Mouse (Mus musculus) forebrain, embryonic 16.5 days (tissue): ENCODE measurements around the gene Grk4. TPM values are rescaled to one million over a fixed set of nuclear protein-coding genes. Genes with fewer than 3 reads are reported as not detected.
A peak's percentile ranks its signal among the peaks of the same experiment; 100 is the strongest.

Experiments
- ATAC-seq: fragments of 200-750 bp; cut with Nextera tagmentation; 2 replicates; pipeline ENCODE4 v1.8.0; 2017; ENCODE audit warnings: mild to moderate bottlenecking, moderate library complexity
- H3K27ac ChIP-seq: fragments of 300-500 bp; sonication (generic); 2 replicates; pipeline ENCODE4 v1.5.1; 2014; ENCODE audit warnings: low read length, control low read depth
- H3K27me3 ChIP-seq: fragments of 300-500 bp; sonication (generic); replicated peaks from 2 replicates; pipeline ENCODE4 v1.6.1; 2014; ENCODE audit warnings: low read length; ENCODE audit not compliant: control insufficient read depth, insufficient read depth
- H3K36me3 ChIP-seq: fragments of 300-500 bp; sonication (generic); 2 replicates; pipeline ENCODE4 v1.6.1; 2014; ENCODE audit not compliant: control insufficient read depth, insufficient read depth
- H3K4me1 ChIP-seq: fragments of 300-500 bp; sonication (generic); replicated peaks from 2 replicates; pipeline ENCODE4 v1.6.1; 2014; ENCODE audit warnings: low read length; ENCODE audit not compliant: control insufficient read depth, insufficient read depth
- H3K4me2 ChIP-seq: fragments of 300-500 bp; sonication (generic); 2 replicates; pipeline ENCODE4 v1.6.1; 2014; ENCODE audit warnings: mild to moderate bottlenecking, low read length, control low read depth
- H3K4me3 ChIP-seq: fragments of 300-500 bp; sonication (generic); replicated peaks from 2 replicates; pipeline ENCODE4 v1.5.1; 2014; ENCODE audit warnings: mild to moderate bottlenecking, low read length, control low read depth
- H3K9ac ChIP-seq: fragments of 300-500 bp; sonication (generic); replicated peaks from 2 replicates; pipeline ENCODE4 v1.6.1; 2014; ENCODE audit warnings: low read depth, low read length, control low read depth
- H3K9me3 ChIP-seq: fragments of 300-500 bp; sonication (generic); 2 replicates; pipeline ENCODE4 v1.6.1; 2016; ENCODE audit warnings: low read length; ENCODE audit not compliant: control insufficient read depth
- WGBS: fragments of 180-500 bp; shearing (Covaris S2); extraction: QIAGEN DNeasy Blood & Tissue Kit; methylation state at CpG from one replicate; pipeline ENCODE4 v1.1.7; 2014; 5-methylcytosine and 5-hydroxymethylcytosine counted together
- polyA plus RNA-seq: library from polyadenylated mRNA; unstranded; fragments of >200 nt; fragmentation: Nextera tagmentation; extraction: Ambion mirVana; gene quantifications from 2 replicates; pipeline ENCODE4 v1.2.1, GENCODE M21; 2015

Gene Grk4
- polyA plus RNA-seq: 1.4 and 2.4 TPM in 2 replicates

- ATAC-seq: peak; percentile 100
- Histone ChIP-seq H3K4me2 (peak within 1 kb of the TSS; percentile 79), H3K27me3 (no peaks in the 10 kb centered on the region), H3K4me3 (peak within 1 kb of the TSS; percentile 76), H3K36me3 (peaks cover 16% of the 10 kb centered on the region), H3K9ac (peak within 1 kb of the TSS; percentile 73), H3K4me1 (peaks cover 14% of the 10 kb centered on the region), H3K9me3 (no peaks in the 10 kb centered on the region), H3K27ac (peak within 1 kb of the TSS; percentile 84)
- WGBS: under 1% methylated on average over 60 of the region's 60 CpGs
Measured at GRCm38 (mm10) chr5:34659686-34660590, at the start of gene Grk4, which contains the start of gene Nop14. TSS of gene Grk4 (plus strand) at chr5:34660379. TSS of gene Nop14 (minus strand) at chr5:34660148.

GRCm38 (mm10) chr5:34632996-34633395 is 27.2 kb upstream of the Grk4 start:
- Histone ChIP-seq H3K4me2 (no peak overlapping the region), H3K4me1 (peaks cover 14% of the 10 kb centered on the region), H3K36me3 (peaks cover 22% of the 10 kb centered on the region), H3K27ac (no peak overlapping the region), H3K27me3 (no peaks in the 10 kb centered on the region), H3K9me3 (no peaks in the 10 kb centered on the region), H3K9ac (no peak overlapping the region), H3K4me3 (no peak overlapping the region)
- WGBS: 90% methylated on average over 2 of the region's 2 CpGs
- no peak for ATAC-seq

GRCm38 (mm10) chr5:34633641-34634040 is 26.5 kb upstream of the Grk4 start:
- no peak overlapping the region for H3K4me2 ChIP-seq
- H3K4me1 ChIP-seq: peaks cover 14% of the 10 kb centered on the region
- no peaks in the 10 kb centered on the region for H3K27me3 ChIP-seq
- no peak overlapping the region for H3K4me3 ChIP-seq
- 78% methylated on average over 4 of the region's 4 CpGs for WGBS
- H3K9me3 ChIP-seq: no peaks in the 10 kb centered on the region
- ATAC-seq: no peak
- no peak overlapping the region for H3K9ac ChIP-seq
- H3K27ac ChIP-seq: no peak overlapping the region
- H3K36me3 ChIP-seq: peaks cover 28% of the 10 kb centered on the region

- no peak overlapping the region for H3K4me2 ChIP-seq
- no peak overlapping the region for H3K9ac ChIP-seq
Measured at GRCm38 (mm10) chr5:34634746-34635400, 25.3 kb upstream of the Grk4 start.

GRCm38 (mm10) chr5:34635665-34636192 is 24.4 kb upstream of the Grk4 start:
- no peak overlapping the region for H3K27ac ChIP-seq

More at GRCm38 (mm10) chr5:34634746-34635400, 25.3 kb upstream of the Grk4 start:
- WGBS: 92% methylated on average over 13 of the region's 13 CpGs
- Histone ChIP-seq H3K9me3 (no peaks in the 10 kb centered on the region), H3K27ac (no peak overlapping the region), H3K4me1 (peaks cover 14% of the 10 kb centered on the region), H3K27me3 (no peaks in the 10 kb centered on the region), H3K36me3 (peaks cover 30% of the 10 kb centered on the region), H3K4me3 (no peak overlapping the region)
- no peak for ATAC-seq

GRCm38 (mm10) chr5:34636481-34637287 is 23.5 kb upstream of the Grk4 start, which contains the start of gene Mfsd10:
TSS of gene Mfsd10 (minus strand) at chr5:34637212.
- no peaks in the 10 kb centered on the region for H3K27me3 ChIP-seq
- peaks cover 14% of the 10 kb centered on the region for H3K4me1 ChIP-seq
- peaks cover 24% of the 10 kb centered on the region for H3K36me3 ChIP-seq
- peak within 1 kb of the TSS; percentile 68 for H3K4me3 ChIP-seq
- WGBS: under 1% methylated on average over 48 of the region's 48 CpGs
- peak within 1 kb of the TSS; percentile 81 for H3K9ac ChIP-seq
- H3K27ac ChIP-seq: peak within 1 kb of the TSS; percentile 86
- H3K4me2 ChIP-seq: peak within 1 kb of the TSS; percentile 78
- ATAC-seq: peak; percentile 95
- no peaks in the 10 kb centered on the region for H3K9me3 ChIP-seq

More at GRCm38 (mm10) chr5:34635665-34636192, 24.4 kb upstream of the Grk4 start:
- H3K27me3 ChIP-seq: no peaks in the 10 kb centered on the region
- peaks cover 14% of the 10 kb centered on the region for H3K4me1 ChIP-seq
- H3K9me3 ChIP-seq: no peaks in the 10 kb centered on the region
- 60% methylated on average over 10 of the region's 10 CpGs for WGBS
- peaks cover 30% of the 10 kb centered on the region for H3K36me3 ChIP-seq
- H3K4me2 ChIP-seq: peak overlapping the region; percentile 78
- H3K9ac ChIP-seq: peak overlapping the region; percentile 81; the same call in 1 of the 2 replicates
- ATAC-seq: no peak
- H3K4me3 ChIP-seq: peak overlapping the region; percentile 68

- 82% methylated on average over 7 of the region's 7 CpGs for WGBS
- Histone ChIP-seq H3K27me3 (no peaks in the 10 kb centered on the region), H3K4me2 (no peak overlapping the region), H3K9ac (no peak overlapping the region), H3K9me3 (no peaks in the 10 kb centered on the region), H3K4me3 (no peak overlapping the region), H3K27ac (no peak overlapping the region), H3K36me3 (peaks cover 22% of the 10 kb centered on the region; the same call in 1 of the 2 replicates), H3K4me1 (peaks cover 14% of the 10 kb centered on the region)
- no peak for ATAC-seq
Measured at GRCm38 (mm10) chr5:34637591-34638156, 22.5 kb upstream of the Grk4 start.

- Histone ChIP-seq H3K27ac (no peak overlapping the region), H3K9ac (no peak overlapping the region), H3K4me3 (no peak overlapping the region), H3K4me1 (0 out of 2 replicates have a peak, but pooled peaks cover 3% of the 10 kb centered on the region), H3K9me3 (no peaks in the 10 kb centered on the region), H3K27me3 (no peaks in the 10 kb centered on the region), H3K4me2 (no peak overlapping the region), H3K36me3 (peaks cover 32% of the 10 kb centered on the region; the same call in 1 of the 2 replicates)
- WGBS: 82% methylated on average over 3 of the region's 3 CpGs
- no peak for ATAC-seq
Measured at GRCm38 (mm10) chr5:34641991-34642390, 18.2 kb upstream of the Grk4 start.
